Mouse (Mus musculus): ENCODE data around the gene Apobec2. TPM values are rescaled to one million over a fixed set of nuclear protein-coding genes. Genes with fewer than 3 reads are reported as not detected.

The Apobec2 gene
- polyA plus RNA-seq, 1 experiment from 2014 or later = 1.2 TPM

DNA sequence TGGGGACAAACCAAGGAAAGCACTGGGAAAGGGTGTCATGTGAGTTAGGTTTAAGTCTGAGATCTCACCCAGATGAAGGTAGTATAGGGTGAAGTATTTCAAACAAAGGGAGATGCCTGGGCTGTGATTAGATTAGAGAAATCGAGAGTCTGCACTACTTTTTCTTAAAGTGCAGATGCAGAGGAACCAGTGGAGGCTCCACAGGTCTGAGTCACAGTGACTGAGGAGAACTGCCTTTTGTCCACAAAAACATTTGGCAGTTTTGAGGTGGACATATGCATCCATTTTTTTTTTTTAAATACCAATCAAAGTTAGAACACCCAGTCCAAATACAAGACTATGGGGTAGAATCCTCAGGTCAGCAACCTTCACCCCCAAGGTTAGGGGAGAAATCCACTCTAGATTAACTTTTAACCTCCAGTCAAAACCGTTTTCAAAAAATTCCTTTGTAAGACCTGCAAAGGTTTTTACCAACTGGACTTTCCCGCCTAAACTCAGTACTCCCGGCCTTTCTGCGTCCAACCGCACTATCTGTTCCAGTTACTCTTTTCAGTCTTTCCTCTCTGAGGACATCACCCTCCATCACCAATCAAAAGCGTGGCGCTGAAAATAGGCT is 24.7 kb downstream of the Apobec2 start:
- peaks cover 28% of the 10 kb centered on the region for H3K36me3 ChIP-seq
- H3K9ac ChIP-seq = peak overlapping the region; percentile 99
- H3K27ac ChIP-seq = peak overlapping the region; percentile 100
- 5% methylated on average over 8 of the region's 8 CpGs for WGBS (ENCODE audit: insufficient replicate concordance)
- no peaks in the 10 kb centered on the region for H3K27me3 ChIP-seq
- ATAC-seq (ENCODE audit: low read depth) (no peak), DNase-seq (peak; percentile 21)
- H3K4me3 ChIP-seq (replicated peaks) = peak overlapping the region; percentile 83
- H3K9me3 ChIP-seq (replicated peaks) = no peaks in the 10 kb centered on the region
- H3K4me1 ChIP-seq (replicated peaks) = peaks cover 71% of the 10 kb centered on the region
- H3K4me2 ChIP-seq = peak overlapping the region; percentile 92

DNA sequence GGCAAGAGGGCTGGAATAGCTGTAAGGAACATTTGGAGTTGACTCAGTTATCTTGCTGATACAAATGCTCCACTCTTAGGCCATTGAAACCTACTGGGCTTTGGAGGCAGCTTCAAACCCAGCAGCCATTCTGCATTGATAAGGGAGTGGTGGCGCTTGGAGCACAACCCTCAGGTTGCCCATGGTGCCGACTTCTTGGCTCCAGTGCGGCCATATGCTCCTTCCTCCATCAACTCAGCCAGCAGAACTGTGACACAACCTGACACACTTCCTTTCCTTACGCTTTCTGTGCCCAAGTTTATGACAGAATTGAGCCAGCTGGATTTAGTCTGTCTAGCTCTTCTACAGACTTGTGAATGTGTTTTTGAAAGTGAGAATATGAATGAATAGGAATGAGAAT is 25.6 kb downstream of the Apobec2 start:
- H3K36me3 ChIP-seq = peaks cover 27% of the 10 kb centered on the region
- peak overlapping the region; percentile 83 for H3K4me3 ChIP-seq (replicated peaks)
- H3K27ac ChIP-seq = peak overlapping the region; percentile 100
- WGBS (ENCODE audit: insufficient replicate concordance) = 28% methylated on average over 4 of the region's 4 CpGs
- peak overlapping the region; percentile 99 for H3K9ac ChIP-seq
- peak overlapping the region; percentile 92 for H3K4me2 ChIP-seq
- DNase-seq (peak; percentile 54), ATAC-seq (ENCODE audit: low read depth) (no peak)
- no peaks in the 10 kb centered on the region for H3K9me3 ChIP-seq (replicated peaks)
- H3K4me1 ChIP-seq (replicated peaks) = peaks cover 72% of the 10 kb centered on the region
- no peaks in the 10 kb centered on the region for H3K27me3 ChIP-seq

DNA sequence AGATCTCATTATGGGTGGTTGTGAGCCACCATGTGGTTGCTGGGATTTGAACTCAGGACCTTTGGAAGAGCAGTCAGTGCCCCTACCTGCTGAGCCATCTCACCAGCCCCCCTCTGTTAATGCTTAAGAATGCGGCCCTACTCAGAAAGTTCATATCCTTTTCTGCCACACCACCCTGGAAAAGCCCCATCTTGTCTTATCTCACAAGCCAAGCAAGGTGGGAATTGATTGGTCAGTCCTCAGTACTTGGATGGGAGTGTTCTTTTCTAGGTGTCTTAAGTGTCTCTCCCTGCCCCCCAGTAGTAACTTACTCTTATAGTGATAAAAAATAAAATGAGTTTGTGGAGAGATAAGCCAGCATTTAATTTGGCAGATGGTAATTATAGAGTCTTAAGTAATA is 28.0 kb downstream of the Apobec2 start:
- ATAC-seq (ENCODE audit: low read depth) (peak; percentile 21), DNase-seq (peak; percentile 45)
- peak overlapping the region; percentile 34 for H3K4me2 ChIP-seq
- no peaks in the 10 kb centered on the region for H3K27me3 ChIP-seq
- 17% methylated on average over 1 of the region's 1 CpGs for WGBS (ENCODE audit: insufficient replicate concordance)
- no peak overlapping the region; the same call in 1 of the 2 replicates for H3K4me3 ChIP-seq (replicated peaks)
- peaks cover 67% of the 10 kb centered on the region for H3K4me1 ChIP-seq (replicated peaks)
- peak overlapping the region; percentile 46; the same call in 1 of the 2 replicates for H3K9ac ChIP-seq
- H3K27ac ChIP-seq = peak overlapping the region; percentile 100
- H3K36me3 ChIP-seq = peaks cover 42% of the 10 kb centered on the region
- no peaks in the 10 kb centered on the region for H3K9me3 ChIP-seq (replicated peaks)

DNA sequence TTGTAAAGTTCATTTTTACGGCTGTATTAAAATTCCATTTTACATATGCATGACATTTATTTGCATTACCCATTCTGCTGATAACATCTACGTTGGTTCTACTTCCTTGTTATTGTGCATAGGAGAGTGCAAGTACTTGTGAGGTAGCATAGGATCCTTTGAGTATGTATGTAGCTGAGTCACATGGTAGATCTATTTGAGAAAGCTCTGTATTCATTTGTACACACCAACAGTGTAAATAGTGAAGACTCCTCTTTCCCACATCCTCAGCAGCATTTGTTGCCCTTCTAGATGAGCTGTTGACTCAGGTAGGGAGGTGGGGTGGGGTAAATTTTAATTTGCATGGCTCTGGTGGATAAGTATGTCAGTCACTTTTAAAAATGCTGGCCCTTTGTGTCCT is 28.9 kb downstream of the Apobec2 start:
- WGBS (ENCODE audit: insufficient replicate concordance) = 56% methylated on average over 2 of the region's 2 CpGs
- no peak for ATAC-seq (ENCODE audit: low read depth)
- H3K4me3 ChIP-seq (replicated peaks) = no peak overlapping the region; the same call in 1 of the 2 replicates
- H3K9me3 ChIP-seq (replicated peaks) = no peaks in the 10 kb centered on the region
- H3K27me3 ChIP-seq = no peaks in the 10 kb centered on the region
- H3K4me2 ChIP-seq = peak overlapping the region; percentile 34
- peak overlapping the region; percentile 46 for H3K9ac ChIP-seq
- no peak for DNase-seq
- H3K36me3 ChIP-seq = peaks cover 50% of the 10 kb centered on the region
- H3K4me1 ChIP-seq (replicated peaks) = peaks cover 73% of the 10 kb centered on the region
- peak overlapping the region; percentile 100 for H3K27ac ChIP-seq

DNA sequence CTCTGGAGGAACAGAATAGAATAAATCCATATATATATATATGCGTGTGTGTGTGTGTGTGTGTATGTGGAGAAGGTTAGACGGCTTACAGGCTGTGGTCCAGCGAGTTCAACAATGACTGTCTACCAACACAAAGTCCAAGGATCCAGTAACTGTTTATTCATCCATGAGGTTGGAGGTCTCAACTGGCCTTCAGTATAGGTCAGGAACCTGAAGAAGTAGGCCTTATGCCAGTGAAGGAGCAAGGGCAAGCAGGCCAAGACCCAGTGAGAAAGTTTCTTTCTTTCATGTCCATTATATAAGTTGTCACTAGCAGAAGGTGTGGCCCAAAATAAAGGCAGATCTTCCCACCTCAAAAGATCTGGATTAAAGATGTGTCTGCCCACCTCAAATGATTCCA is 30.0 kb downstream of the Apobec2 start:
- no peak overlapping the region for H3K4me2 ChIP-seq
- peak overlapping the region; percentile 29 for H3K9ac ChIP-seq
- H3K36me3 ChIP-seq = peaks cover 61% of the 10 kb centered on the region
- no peak overlapping the region for H3K27ac ChIP-seq
- no peak overlapping the region for H3K4me3 ChIP-seq (replicated peaks)
- ATAC-seq (ENCODE audit: low read depth) (no peak), DNase-seq (no peak)
- no peaks in the 10 kb centered on the region for H3K27me3 ChIP-seq
- no peaks in the 10 kb centered on the region for H3K9me3 ChIP-seq (replicated peaks)
- WGBS (ENCODE audit: insufficient replicate concordance) = 88% methylated on average over 3 of the region's 3 CpGs
- peaks cover 70% of the 10 kb centered on the region for H3K4me1 ChIP-seq (replicated peaks)

DNA sequence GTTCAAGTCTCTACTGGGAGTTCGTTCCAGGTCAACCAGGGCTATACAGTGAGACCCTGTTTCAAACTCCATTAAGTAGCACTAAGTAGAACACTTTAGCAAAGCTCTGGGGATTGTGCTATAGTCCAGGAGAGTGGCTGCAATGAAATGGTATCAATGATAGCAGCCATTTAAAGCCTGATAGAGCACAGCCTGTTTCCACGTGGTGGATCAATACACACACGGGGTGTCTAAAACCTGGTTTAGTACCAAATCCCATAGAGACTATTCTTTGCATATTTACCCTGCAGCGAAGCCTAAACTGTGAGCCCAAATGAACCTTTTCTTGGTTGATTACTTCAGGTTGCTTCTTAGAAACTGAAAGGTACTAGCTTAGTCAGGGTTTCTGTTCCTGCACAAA is 31.0 kb downstream of the Apobec2 start:
- peaks cover 60% of the 10 kb centered on the region for H3K4me1 ChIP-seq (replicated peaks)
- H3K27me3 ChIP-seq = no peaks in the 10 kb centered on the region
- H3K9ac ChIP-seq = no peak overlapping the region
- DNase-seq (no peak), ATAC-seq (ENCODE audit: low read depth) (no peak)
- H3K9me3 ChIP-seq (replicated peaks) = no peaks in the 10 kb centered on the region
- H3K27ac ChIP-seq = no peak overlapping the region
- H3K4me2 ChIP-seq = no peak overlapping the region
- peaks cover 72% of the 10 kb centered on the region for H3K36me3 ChIP-seq
- 73% methylated on average over 4 of the region's 4 CpGs for WGBS (ENCODE audit: insufficient replicate concordance)
- H3K4me3 ChIP-seq (replicated peaks) = no peak overlapping the region

DNA sequence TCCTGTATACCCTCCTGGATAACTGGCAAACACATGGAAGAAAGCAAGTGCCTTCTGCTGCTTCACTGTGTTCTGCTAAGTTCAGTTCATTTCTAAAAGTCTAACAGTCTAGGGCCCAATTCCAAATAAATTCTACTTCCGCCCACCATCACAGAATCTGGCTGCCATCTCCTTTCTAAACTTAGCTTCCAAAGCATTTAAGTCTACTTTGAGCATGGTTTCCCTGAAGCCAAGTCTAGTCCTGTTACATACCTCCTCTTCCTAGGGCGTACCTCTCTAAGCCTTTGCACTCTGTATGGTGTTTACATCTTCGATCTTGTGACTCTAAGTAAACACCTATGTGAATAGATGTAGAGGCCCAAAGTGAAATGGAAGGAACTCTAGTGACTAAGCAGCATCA is 40.1 kb downstream of the Apobec2 start:
- no peak overlapping the region for H3K9ac ChIP-seq
- no peak for DNase-seq
- H3K4me1 ChIP-seq (replicated peaks) = no peaks in the 10 kb centered on the region
- H3K27me3 ChIP-seq = no peaks in the 10 kb centered on the region
- ATAC-seq (ENCODE audit: low read depth) = no peak
- H3K27ac ChIP-seq = no peak overlapping the region
- no peaks in the 10 kb centered on the region for H3K9me3 ChIP-seq (replicated peaks)
- no peak overlapping the region for H3K4me2 ChIP-seq
- no peak overlapping the region for H3K4me3 ChIP-seq (replicated peaks)
- peaks cover 100% of the 10 kb centered on the region for H3K36me3 ChIP-seq
- 89% methylated on average over 3 of the region's 3 CpGs for WGBS (ENCODE audit: insufficient replicate concordance)

DNA sequence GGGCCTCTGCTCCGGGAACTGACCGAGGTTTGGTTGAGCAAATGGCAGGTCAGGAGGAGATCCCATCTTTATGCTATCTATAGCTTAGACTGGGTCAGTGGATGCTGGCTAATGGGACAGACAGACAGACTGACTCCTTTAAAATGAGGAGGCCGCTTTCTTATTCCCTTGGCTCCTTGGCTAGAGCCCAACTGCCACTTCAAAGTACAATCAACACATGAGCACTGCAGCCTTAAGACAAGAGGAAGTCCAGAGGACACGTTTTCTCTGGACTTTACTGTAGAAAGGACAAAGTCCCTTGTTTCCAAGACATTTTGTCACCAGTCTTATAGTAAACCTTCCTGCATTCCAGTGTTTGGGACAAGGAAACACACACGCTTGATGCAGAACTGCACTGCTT is 41.3 kb downstream of the Apobec2 start:
- Histone ChIP-seq H3K9ac (no peak overlapping the region), H3K4me3 (replicated peaks) (no peak overlapping the region), H3K27ac (no peak overlapping the region), H3K4me2 (no peak overlapping the region), H3K9me3 (replicated peaks) (no peaks in the 10 kb centered on the region), H3K4me1 (replicated peaks) (peaks cover 2% of the 10 kb centered on the region), H3K36me3 (peaks cover 100% of the 10 kb centered on the region), H3K27me3 (no peaks in the 10 kb centered on the region)
- ATAC-seq (ENCODE audit: low read depth) (no peak), DNase-seq (no peak)
- WGBS (ENCODE audit: insufficient replicate concordance) = 88% methylated on average over 5 of the region's 5 CpGs

DNA sequence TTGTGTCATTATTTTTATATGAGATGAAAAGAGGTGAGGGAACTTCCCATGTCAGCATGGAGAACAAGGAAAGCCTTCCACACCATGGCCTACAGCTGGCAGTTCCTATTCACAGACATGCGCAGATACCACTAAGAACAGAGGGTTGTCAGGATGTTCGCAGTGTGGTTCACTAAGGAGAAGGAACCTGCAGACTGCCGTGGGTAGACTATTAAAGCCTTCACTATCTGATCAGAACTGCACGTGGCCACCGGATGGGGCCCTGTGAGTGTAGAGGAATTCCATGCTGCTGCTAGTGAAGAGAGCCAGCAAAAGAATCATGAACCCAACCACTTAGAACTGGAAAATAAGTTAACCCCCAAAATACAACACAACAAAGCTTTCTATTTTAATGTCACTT is 43.3 kb downstream of the Apobec2 start:
- Histone ChIP-seq H3K9ac (no peak overlapping the region), H3K9me3 (replicated peaks) (no peaks in the 10 kb centered on the region), H3K4me3 (replicated peaks) (no peak overlapping the region), H3K4me2 (no peak overlapping the region), H3K4me1 (replicated peaks) (peaks cover 11% of the 10 kb centered on the region), H3K27me3 (no peaks in the 10 kb centered on the region), H3K36me3 (peaks cover 87% of the 10 kb centered on the region), H3K27ac (no peak overlapping the region)
- DNase-seq (no peak), ATAC-seq (ENCODE audit: low read depth) (no peak)
- 58% methylated on average over 5 of the region's 5 CpGs for WGBS (ENCODE audit: insufficient replicate concordance)

DNA sequence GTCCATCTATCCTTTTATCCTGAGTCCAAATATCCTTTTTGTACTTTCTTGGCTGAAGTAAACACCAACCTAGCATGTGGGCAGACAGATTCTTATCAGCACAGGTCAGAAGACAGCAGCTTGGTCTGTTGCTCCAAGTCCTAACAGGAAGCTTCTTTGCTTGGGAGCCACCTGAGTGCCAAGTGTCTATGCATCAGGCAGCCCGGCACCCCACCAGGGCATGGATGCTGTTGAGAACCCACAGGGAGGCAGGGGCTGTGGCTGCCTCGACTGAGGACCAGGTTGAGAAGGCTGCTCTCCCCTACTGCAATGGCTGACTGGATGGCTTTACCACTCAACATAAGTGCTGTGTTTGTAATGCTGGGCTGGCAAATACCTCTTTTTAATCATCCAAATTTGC is 44.1 kb downstream of the Apobec2 start:
- DNase-seq (no peak), ATAC-seq (ENCODE audit: low read depth) (no peak)
- no peak overlapping the region for H3K4me2 ChIP-seq
- H3K9me3 ChIP-seq (replicated peaks) = no peaks in the 10 kb centered on the region
- H3K27ac ChIP-seq = no peak overlapping the region
- H3K27me3 ChIP-seq = no peaks in the 10 kb centered on the region
- peaks cover 11% of the 10 kb centered on the region for H3K4me1 ChIP-seq (replicated peaks)
- no peak overlapping the region for H3K9ac ChIP-seq
- no peak overlapping the region for H3K4me3 ChIP-seq (replicated peaks)
- 79% methylated on average over 2 of the region's 2 CpGs for WGBS (ENCODE audit: insufficient replicate concordance)
- H3K36me3 ChIP-seq = peaks cover 79% of the 10 kb centered on the region

DNA sequence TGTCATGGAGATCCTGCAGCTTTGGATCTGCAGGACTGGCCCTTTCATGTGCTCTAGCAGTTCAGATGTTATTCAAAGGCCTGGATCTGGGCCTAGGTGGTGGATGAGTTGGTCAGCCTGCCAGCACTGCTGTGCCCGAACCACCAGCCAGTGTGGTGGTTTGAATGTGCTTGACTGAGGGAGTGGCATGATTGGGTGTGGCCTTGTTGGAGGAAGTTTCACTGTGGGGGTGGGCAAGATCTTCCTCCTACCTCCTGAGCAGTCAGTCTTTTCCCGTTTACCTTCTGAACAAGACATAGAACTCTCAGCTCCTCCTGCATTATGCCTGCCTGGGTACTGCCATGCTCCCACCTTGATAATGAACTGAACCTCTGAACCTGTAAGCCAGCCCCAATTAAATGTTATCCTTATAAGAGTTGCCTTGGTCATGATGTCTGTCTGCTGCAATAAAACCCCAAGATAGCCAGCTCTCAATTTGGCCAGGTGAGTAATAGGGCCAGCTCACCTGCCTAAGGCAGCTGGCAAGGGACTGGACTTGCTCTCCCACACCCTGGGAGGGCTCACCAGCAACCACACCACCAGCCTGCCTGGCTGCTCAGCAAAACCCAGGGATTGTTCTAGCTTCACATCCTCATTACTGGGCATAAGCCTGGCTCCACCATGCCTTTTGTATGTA is 46.8 kb downstream of the Apobec2 start:
- Histone ChIP-seq H3K4me3 (replicated peaks) (no peak overlapping the region), H3K4me1 (replicated peaks) (peaks cover 11% of the 10 kb centered on the region), H3K36me3 (peaks cover 52% of the 10 kb centered on the region), H3K27ac (0 out of 2 replicates have a peak overlapping the region, but pooled peaks have one; percentile 23), H3K9me3 (replicated peaks) (no peaks in the 10 kb centered on the region), H3K27me3 (no peaks in the 10 kb centered on the region), H3K9ac (no peak overlapping the region), H3K4me2 (no peak overlapping the region)
- DNase-seq (no peak), ATAC-seq (ENCODE audit: low read depth) (peak; percentile 31; the same call in 1 of the 2 replicates)
- 20% methylated on average over 2 of the region's 2 CpGs for WGBS (ENCODE audit: insufficient replicate concordance)

DNA sequence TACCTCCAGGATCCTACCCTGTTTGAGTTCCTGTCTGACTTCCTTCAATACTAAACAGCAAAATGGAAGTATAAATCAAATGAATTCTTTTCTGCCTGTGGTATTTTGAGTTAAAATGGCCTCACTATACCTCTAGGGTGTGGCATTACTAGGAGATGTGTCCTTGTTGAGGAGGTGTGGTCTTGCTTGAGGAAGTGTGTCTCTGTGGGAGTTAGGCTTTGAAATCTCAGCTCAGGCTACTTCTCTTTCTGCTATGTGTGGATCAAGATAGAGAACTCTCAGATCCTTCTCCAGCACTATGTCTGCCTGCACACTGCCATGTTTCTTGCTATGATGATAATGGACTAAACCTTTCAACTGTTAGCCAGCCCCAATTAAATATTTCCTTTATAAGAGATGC is 53.7 kb downstream of the Apobec2 start:
- Histone ChIP-seq H3K9ac (no peak overlapping the region), H3K36me3 (no peaks in the 10 kb centered on the region), H3K4me3 (replicated peaks) (no peak overlapping the region), H3K4me2 (no peak overlapping the region), H3K27me3 (0 out of 2 replicates have a peak, but pooled peaks cover 3% of the 10 kb centered on the region), H3K4me1 (replicated peaks) (no peaks in the 10 kb centered on the region), H3K9me3 (replicated peaks) (no peaks in the 10 kb centered on the region), H3K27ac (no peak overlapping the region)
- ATAC-seq (ENCODE audit: low read depth) (no peak), DNase-seq (no peak)
